Mouse (Mus musculus): ENCODE results near the gene Alms1.
"Not testable (repeated sequence)": the region's sequence is repeated elsewhere in the genome, so short reads cannot be mapped to it uniquely, and the experiment has no call there.

The Alms1 gene

DNA sequence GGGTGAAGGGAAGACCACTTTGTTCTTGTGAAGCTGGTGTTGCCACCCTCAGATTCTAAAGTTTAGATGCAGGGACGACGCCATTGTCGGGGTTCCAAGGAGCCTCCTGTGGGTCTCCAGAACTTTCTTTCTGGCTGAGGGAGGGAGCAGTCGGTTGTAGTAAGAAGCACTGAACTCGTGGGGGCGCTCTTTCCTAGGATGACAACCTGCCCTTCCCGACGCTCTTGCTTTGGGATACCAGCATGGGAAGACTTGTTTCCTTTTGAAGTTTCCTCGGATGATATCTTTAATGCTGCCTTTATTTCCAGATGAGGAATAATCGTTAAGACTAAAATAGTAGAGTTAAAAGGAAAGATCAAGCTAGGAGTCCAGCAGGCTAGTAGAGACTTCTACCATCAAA, 125.8 kb downstream of the Alms1 start, which contains the start of gene Nat8f7:
Gene Nat8f7 (minus strand): TSS at position 101 of the 400 bp plus-strand sequence.
- not testable (repeated sequence) for DNase-seq (ENCODE audit: low spot score in 2 of 2)
